Mouse (Mus musculus): ENCODE results near the gene Tmem72. TPM values are rescaled to one million over a fixed set of nuclear protein-coding genes. Genes with fewer than 3 reads are reported as not detected.

Gene Tmem72
- polyA plus RNA-seq, 1 experiment: not detected

GRCm38 (mm10) chr6:116672349-116672748 lies 44.4 kb downstream of the Tmem72 start:
- Histone ChIP-seq H3K4me1 (ENCODE audit: control insufficient read depth, insufficient read depth, low read length) (peaks cover 45% of the 10 kb centered on the region), H3K27ac (ENCODE audit: insufficient read depth, low read depth, low read length) (peak overlapping the region; percentile 96), H3K4me3 (ENCODE audit: insufficient read depth, low read length) (peak overlapping the region; percentile 81)
- no peak for TF ChIP-seq POLR2A (IDR thresholded peaks at IDR 0.05; ENCODE audit: borderline replicate concordance, low read depth, low read length)
- TF ChIP-seq CTCF (IDR thresholded peaks at IDR 0.05; ENCODE audit: low read depth, low read length): no peak

- Histone ChIP-seq H3K27ac (ENCODE audit: insufficient read depth, low read depth, low read length) (peak overlapping the region; percentile 96), H3K4me1 (ENCODE audit: control insufficient read depth, insufficient read depth, low read length) (peaks cover 46% of the 10 kb centered on the region), H3K4me3 (ENCODE audit: insufficient read depth, low read length) (peak overlapping the region; percentile 81)
- TF ChIP-seq POLR2A (IDR thresholded peaks at IDR 0.05; ENCODE audit: borderline replicate concordance, low read depth, low read length) (no peak), CTCF (IDR thresholded peaks at IDR 0.05; ENCODE audit: low read depth, low read length) (no peak)
Measured at GRCm38 (mm10) chr6:116671768-116672167, 44.9 kb downstream of the Tmem72 start.

- TF ChIP-seq CTCF (IDR thresholded peaks at IDR 0.05; ENCODE audit: low read depth, low read length): no peak
- TF ChIP-seq POLR2A (IDR thresholded peaks at IDR 0.05; ENCODE audit: borderline replicate concordance, low read depth, low read length): no peak
- H3K4me3 ChIP-seq (ENCODE audit: insufficient read depth, low read length): peak overlapping the region; percentile 81
- peaks cover 43% of the 10 kb centered on the region for H3K4me1 ChIP-seq (ENCODE audit: control insufficient read depth, insufficient read depth, low read length)
- H3K27ac ChIP-seq (ENCODE audit: insufficient read depth, low read depth, low read length): peak overlapping the region; percentile 96
Measured at GRCm38 (mm10) chr6:116671031-116671430, 45.7 kb downstream of the Tmem72 start.

GRCm38 (mm10) chr6:116670144-116670543 lies 46.6 kb downstream of the Tmem72 start:
- H3K27ac ChIP-seq (ENCODE audit: insufficient read depth, low read depth, low read length): peak overlapping the region; percentile 96
- TF ChIP-seq CTCF (IDR thresholded peaks at IDR 0.05; ENCODE audit: low read depth, low read length): no peak
- no peak for TF ChIP-seq POLR2A (IDR thresholded peaks at IDR 0.05; ENCODE audit: borderline replicate concordance, low read depth, low read length)
- H3K4me1 ChIP-seq (ENCODE audit: control insufficient read depth, insufficient read depth, low read length): peaks cover 46% of the 10 kb centered on the region
- H3K4me3 ChIP-seq (ENCODE audit: insufficient read depth, low read length): peak overlapping the region; percentile 81

- Histone ChIP-seq H3K4me1 (ENCODE audit: control insufficient read depth, insufficient read depth, low read length) (peaks cover 47% of the 10 kb centered on the region), H3K27ac (ENCODE audit: insufficient read depth, low read depth, low read length) (peak overlapping the region; percentile 96), H3K4me3 (ENCODE audit: insufficient read depth, low read length) (peak overlapping the region; percentile 81)
- TF ChIP-seq POLR2A (IDR thresholded peaks at IDR 0.05; ENCODE audit: borderline replicate concordance, low read depth, low read length): 0 out of 2 replicates have a peak, but pooled peaks have one; percentile 35
- no peak for TF ChIP-seq CTCF (IDR thresholded peaks at IDR 0.05; ENCODE audit: low read depth, low read length)
Measured at GRCm38 (mm10) chr6:116668682-116669470, 47.8 kb downstream of the Tmem72 start.

- H3K27ac ChIP-seq (ENCODE audit: insufficient read depth, low read depth, low read length): peak overlapping the region; percentile 94
Measured at GRCm38 (mm10) chr6:116667382-116667781, 49.3 kb downstream of the Tmem72 start.

GRCm38 (mm10) chr6:116666892-116667291 lies 49.8 kb downstream of the Tmem72 start:
- no peak overlapping the region for H3K4me3 ChIP-seq (ENCODE audit: insufficient read depth, low read length)
- TF ChIP-seq POLR2A (IDR thresholded peaks at IDR 0.05; ENCODE audit: borderline replicate concordance, low read depth, low read length): no peak
- no peak for TF ChIP-seq CTCF (IDR thresholded peaks at IDR 0.05; ENCODE audit: low read depth, low read length)
- H3K4me1 ChIP-seq (ENCODE audit: control insufficient read depth, insufficient read depth, low read length): peaks cover 64% of the 10 kb centered on the region
- H3K27ac ChIP-seq (ENCODE audit: insufficient read depth, low read depth, low read length): peak overlapping the region; percentile 94

More at GRCm38 (mm10) chr6:116667382-116667781, 49.3 kb downstream of the Tmem72 start:
- Histone ChIP-seq H3K4me1 (ENCODE audit: control insufficient read depth, insufficient read depth, low read length) (peaks cover 61% of the 10 kb centered on the region), H3K4me3 (ENCODE audit: insufficient read depth, low read length) (no peak overlapping the region)
- TF ChIP-seq CTCF (IDR thresholded peaks at IDR 0.05; ENCODE audit: low read depth, low read length) (no peak), POLR2A (IDR thresholded peaks at IDR 0.05; ENCODE audit: borderline replicate concordance, low read depth, low read length) (no peak)

- peak overlapping the region; percentile 94 for H3K27ac ChIP-seq (ENCODE audit: insufficient read depth, low read depth, low read length)
- H3K4me1 ChIP-seq (ENCODE audit: control insufficient read depth, insufficient read depth, low read length): peaks cover 64% of the 10 kb centered on the region
- TF ChIP-seq CTCF (IDR thresholded peaks at IDR 0.05; ENCODE audit: low read depth, low read length) (no peak), POLR2A (IDR thresholded peaks at IDR 0.05; ENCODE audit: borderline replicate concordance, low read depth, low read length) (no peak)
- peak overlapping the region; percentile 43 for H3K4me3 ChIP-seq (ENCODE audit: insufficient read depth, low read length)
Measured at GRCm38 (mm10) chr6:116666085-116666750, 50.5 kb downstream of the Tmem72 start.

GRCm38 (mm10) chr6:116664830-116665229 lies 51.9 kb downstream of the Tmem72 start:
- Histone ChIP-seq H3K4me3 (ENCODE audit: insufficient read depth, low read length) (peak overlapping the region; percentile 22), H3K27ac (ENCODE audit: insufficient read depth, low read depth, low read length) (peak overlapping the region; percentile 94), H3K4me1 (ENCODE audit: control insufficient read depth, insufficient read depth, low read length) (peaks cover 60% of the 10 kb centered on the region)
- TF ChIP-seq CTCF (IDR thresholded peaks at IDR 0.05; ENCODE audit: low read depth, low read length) (no peak), POLR2A (IDR thresholded peaks at IDR 0.05; ENCODE audit: borderline replicate concordance, low read depth, low read length) (no peak)

- TF ChIP-seq CTCF (IDR thresholded peaks at IDR 0.05; ENCODE audit: low read depth, low read length): no peak
- TF ChIP-seq POLR2A (IDR thresholded peaks at IDR 0.05; ENCODE audit: borderline replicate concordance, low read depth, low read length): no peak
- H3K27ac ChIP-seq (ENCODE audit: insufficient read depth, low read depth, low read length): peak overlapping the region; percentile 94
Measured at GRCm38 (mm10) chr6:116664031-116664430, 52.7 kb downstream of the Tmem72 start.

More at GRCm38 (mm10) chr6:116664031-116664430, 52.7 kb downstream of the Tmem72 start:
- Histone ChIP-seq H3K4me1 (ENCODE audit: control insufficient read depth, insufficient read depth, low read length) (peaks cover 54% of the 10 kb centered on the region), H3K4me3 (ENCODE audit: insufficient read depth, low read length) (peak overlapping the region; percentile 22)
